Mouse (Mus musculus) CH12.LX (cell line): ENCODE results near the gene Ulk4. TPM values are rescaled to one million over a fixed set of nuclear protein-coding genes. Genes with fewer than 3 reads are reported as not detected.
A peak's percentile ranks its signal among the peaks of the same experiment; 100 is the strongest.

ENCODE experiments used
- DNase-seq: peaks from one replicate; pipeline ENCODE4 v3.0.0-alpha.2; 2013; ENCODE audit errors: extremely low read depth
- H3K27ac ChIP-seq: 2 replicates; pipeline ENCODE4 v1.5.1; 2012; ENCODE audit warnings: low read depth, mild to moderate bottlenecking, control low read depth, moderate library complexity; ENCODE audit not compliant: insufficient read depth
- H3K27me3 ChIP-seq: replicated peaks from 2 replicates; pipeline ENCODE3; 2012; ENCODE audit warnings: inconsistent platforms
- H3K36me3 ChIP-seq, 2 experiments: replicated peaks in 1 of 2; 2 replicates each; pipeline versions ENCODE3 to v1.6.1; 2012; ENCODE audit warnings: inconsistent platforms in 1 of 2, low read length in 1 of 2, mild to moderate bottlenecking in 1 of 2, mixed read lengths in 1 of 2, moderate library complexity in 1 of 2; ENCODE audit not compliant: control insufficient read depth in 1 of 2, insufficient read depth in 1 of 2
- H3K4me1 ChIP-seq, 2 experiments: 2 replicates each; pipeline ENCODE4 v1.6.1; 2012; ENCODE audit warnings: inconsistent platforms in 1 of 2, moderate library complexity in 1 of 2; ENCODE audit not compliant: insufficient read depth in 2 of 2, control insufficient read depth in 1 of 2
- H3K4me2 ChIP-seq: 2 replicates; pipeline ENCODE4 v1.6.1; 2012; ENCODE audit warnings: low read depth, mild to moderate bottlenecking, control low read depth; ENCODE audit not compliant: poor library complexity, insufficient read depth, severe bottlenecking
- H3K4me3 ChIP-seq, 3 experiments: fragments of 150-350 bp in 1 of 3; sonication (generic) in 1 of 3; replicated peaks in 1 of 3; 2 replicates each; pipeline versions ENCODE3 to v1.5.1; 2011 to 2012; ENCODE audit warnings: low read depth in 2 of 3, low read length in 2 of 3, mild to moderate bottlenecking in 2 of 3, moderate library complexity in 2 of 3, control low read depth in 1 of 3, improper control_type of control experiment in 1 of 3, inconsistent platforms in 1 of 3, mixed read lengths in 1 of 3; ENCODE audit not compliant: poor library complexity in 1 of 3
- H3K79me2 ChIP-seq: replicated peaks from 2 replicates; pipeline ENCODE4 v1.6.1; 2012; ENCODE audit warnings: mild to moderate bottlenecking, moderate library complexity; ENCODE audit not compliant: control insufficient read depth, poor library complexity, insufficient read depth, severe bottlenecking; ENCODE audit errors: extremely low read depth
- H3K9ac ChIP-seq: 2 replicates; pipeline ENCODE4 v1.6.1; 2012; ENCODE audit warnings: low read depth, mild to moderate bottlenecking, control low read depth, moderate library complexity; ENCODE audit not compliant: insufficient read depth
- H3K9me3 ChIP-seq: replicated peaks from 2 replicates; pipeline ENCODE3; 2012; ENCODE audit warnings: low read length, inconsistent platforms, mixed read lengths
- BHLHE40 ChIP-seq: IDR thresholded peaks from 2 replicates; pipeline ENCODE4 v1.6.1; 2011; ENCODE audit warnings: mild to moderate bottlenecking, low read depth, low read length, improper control_type of control experiment
- CHD1 ChIP-seq: IDR thresholded peaks from 2 replicates; pipeline ENCODE4 v1.6.1; 2012; ENCODE audit warnings: low read depth, low read length, improper control_type of control experiment, inconsistent platforms
- CHD2 ChIP-seq: IDR thresholded peaks from 2 replicates; pipeline ENCODE4 v1.6.1; 2011; ENCODE audit warnings: low read length, improper control_type of control experiment
- CTCF ChIP-seq, 2 experiments: IDR thresholded peaks in 1 of 2; conservative IDR thresholded peaks in 1 of 2; 2 replicates each; pipeline ENCODE4 v1.5.1; 2011 to 2012; ENCODE audit warnings: low read depth in 2 of 2, low read length in 2 of 2, improper control_type of control experiment in 1 of 2, inconsistent platforms in 1 of 2, mild to moderate bottlenecking in 1 of 2, moderate library complexity in 1 of 2
- E2F4 ChIP-seq: IDR thresholded peaks from 2 replicates; pipeline ENCODE4 v1.6.1; 2011; ENCODE audit warnings: low read depth, low read length, improper control_type of control experiment; ENCODE audit not compliant: insufficient replicate concordance
- ELF1 ChIP-seq: IDR thresholded peaks from 2 replicates; pipeline ENCODE4 v1.6.1; 2014; ENCODE audit warnings: low read depth, mild to moderate bottlenecking, inconsistent platforms, low read length, improper control_type of control experiment
- EP300 ChIP-seq: IDR thresholded peaks from 2 replicates; pipeline ENCODE4 v1.6.1; 2011; ENCODE audit warnings: low read length, improper control_type of control experiment
- ETS1 ChIP-seq: conservative IDR thresholded peaks from 2 replicates; pipeline ENCODE4 v1.6.1; 2012; ENCODE audit warnings: low read depth, mild to moderate bottlenecking, inconsistent platforms, low read length, improper control_type of control experiment, moderate library complexity
- GABPA ChIP-seq: IDR thresholded peaks from 2 replicates; pipeline ENCODE4 v1.6.1; 2012; ENCODE audit warnings: low read depth, low read length, improper control_type of control experiment, inconsistent platforms; ENCODE audit not compliant: insufficient replicate concordance
- HCFC1 ChIP-seq: IDR thresholded peaks from 2 replicates; pipeline ENCODE4 v1.6.1; 2012; ENCODE audit warnings: low read depth, mild to moderate bottlenecking, inconsistent platforms, low read length, improper control_type of control experiment
- KAT2A ChIP-seq: IDR thresholded peaks from 2 replicates; pipeline ENCODE4 v1.6.1; 2012; ENCODE audit warnings: low read length, improper control_type of control experiment, inconsistent platforms; ENCODE audit not compliant: insufficient replicate concordance
- MAX ChIP-seq: IDR thresholded peaks from 2 replicates; pipeline ENCODE4 v1.6.1; 2011; ENCODE audit warnings: low read length, improper control_type of control experiment
- MAZ ChIP-seq: IDR thresholded peaks from 2 replicates; pipeline ENCODE4 v1.6.1; 2012; ENCODE audit warnings: low read depth, mild to moderate bottlenecking, inconsistent platforms, low read length, improper control_type of control experiment, moderate library complexity
- MEF2A ChIP-seq: IDR thresholded peaks from 2 replicates; pipeline ENCODE4 v1.6.1; 2014; ENCODE audit warnings: low read depth, mild to moderate bottlenecking, inconsistent platforms, low read length, improper control_type of control experiment, borderline replicate concordance
- MXI1 ChIP-seq: IDR thresholded peaks from 2 replicates; pipeline ENCODE4 v1.6.1; 2011; ENCODE audit warnings: mild to moderate bottlenecking, low read depth, low read length, improper control_type of control experiment
- MYC ChIP-seq: IDR thresholded peaks from 2 replicates; pipeline ENCODE4 v1.6.1; 2011; ENCODE audit warnings: low read depth, mild to moderate bottlenecking, improper control_type of control experiment, low read length
- NELFE ChIP-seq: IDR thresholded peaks from 2 replicates; pipeline ENCODE4 v1.6.1; 2011; ENCODE audit warnings: low read depth, low read length, improper control_type of control experiment
- NRF1 ChIP-seq: IDR thresholded peaks from 2 replicates; pipeline ENCODE4 v1.6.1; 2014; ENCODE audit warnings: low read depth, mild to moderate bottlenecking, inconsistent platforms, low read length, improper control_type of control experiment, moderate library complexity
- POLR2A ChIP-seq: IDR thresholded peaks from 2 replicates; pipeline ENCODE4 v1.6.1; 2011; ENCODE audit warnings: low read depth, mild to moderate bottlenecking, improper control_type of control experiment, low read length
- POLR2AphosphoS2 ChIP-seq: IDR thresholded peaks from 2 replicates; pipeline ENCODE4 v1.6.1; 2011; ENCODE audit warnings: low read depth, low read length, improper control_type of control experiment
- RAD21 ChIP-seq: IDR thresholded peaks from 2 replicates; pipeline ENCODE4 v1.6.1; 2011; ENCODE audit warnings: low read depth, mild to moderate bottlenecking, low read length, improper control_type of control experiment, moderate library complexity
- RCOR1 ChIP-seq: conservative IDR thresholded peaks from 2 replicates; pipeline ENCODE4 v1.6.1; 2012; ENCODE audit warnings: low read depth, mild to moderate bottlenecking, inconsistent platforms, low read length, improper control_type of control experiment
- SMC3 ChIP-seq: IDR thresholded peaks from 2 replicates; pipeline ENCODE4 v1.6.1; 2011; ENCODE audit warnings: low read depth, low read length, improper control_type of control experiment
- TBP ChIP-seq: conservative IDR thresholded peaks from 2 replicates; pipeline ENCODE4 v1.6.1; 2011; ENCODE audit warnings: low read depth, low read length, improper control_type of control experiment
- TCF12 ChIP-seq: IDR thresholded peaks from 2 replicates; pipeline ENCODE4 v1.6.1; 2014; ENCODE audit warnings: low read depth, mild to moderate bottlenecking, inconsistent platforms, low read length, improper control_type of control experiment
- UBTF ChIP-seq: IDR thresholded peaks from 2 replicates; pipeline ENCODE4 v1.6.1; 2012; ENCODE audit warnings: low read depth, mild to moderate bottlenecking, inconsistent platforms, low read length, improper control_type of control experiment, moderate library complexity
- USF1 ChIP-seq: IDR thresholded peaks from 2 replicates; pipeline ENCODE4 v1.6.1; 2014; ENCODE audit warnings: low read depth, mild to moderate bottlenecking, inconsistent platforms, low read length, improper control_type of control experiment
- USF2 ChIP-seq: conservative IDR thresholded peaks from 2 replicates; pipeline ENCODE4 v1.6.1; 2011; ENCODE audit warnings: low read depth, low read length, improper control_type of control experiment
- ZC3H11A ChIP-seq: IDR thresholded peaks from 2 replicates; pipeline ENCODE4 v1.6.1; 2012; ENCODE audit warnings: low read depth, mild to moderate bottlenecking, inconsistent platforms, low read length, improper control_type of control experiment
- ZMIZ1 ChIP-seq: IDR thresholded peaks from 2 replicates; pipeline ENCODE4 v1.6.1; 2012; ENCODE audit warnings: low read depth, mild to moderate bottlenecking, inconsistent platforms, low read length, improper control_type of control experiment
- ZNF384 ChIP-seq: IDR thresholded peaks from 2 replicates; pipeline ENCODE4 v1.6.1; 2012; ENCODE audit warnings: low read depth, low read length, improper control_type of control experiment, inconsistent platforms
- dilution Hi-C: fragments of 300-500 bp; cut with MboI; formaldehyde crosslinking; loops from 2 replicates; pipeline ENCODE4 v1.14.3; 2020; ENCODE audit warnings: low sequenced_read_pairs; ENCODE audit not compliant: extremely low pct_unique_long_range_greater_than_20kb, extremely low pct_ligation_motif_present
- in situ Hi-C: fragments of 300-500 bp; cut with MboI; formaldehyde crosslinking; loops from 3 replicates; pipeline ENCODE4 v1.14.3; 2019; ENCODE audit warnings: low sequenced_read_pairs, low pct_ligation_motif_present, low pct_unique_long_range_greater_than_20kb, mixed read lengths
- polyA plus RNA-seq: library from polyadenylated mRNA; unstranded; fragments of >175 nt; gene quantifications from 2 replicates; pipeline ENCODE4 v1.2.1, GENCODE M21; 2012; ENCODE audit warnings: low read depth; ENCODE audit not compliant: insufficient read length
- total RNA-seq, 2 experiments: library from RNA; depleted of rRNA; stranded (reverse); fragments of 300-350 nt in 1 of 2; fragments of >200 nt in 1 of 2; gene quantifications; 2 replicates each; pipeline ENCODE4 v1.2.3; 2012 to 2014

Ulk4 gene
- total and polyA plus RNA-seq, 3 experiments = 1.6 to 25.8 (median 18.5) TPM

GRCm38 (mm10) chr9:120940858-120941257 lies 336.1 kb downstream of the Ulk4 start:
- TF ChIP-seq POLR2A (no peak), ZMIZ1 (no peak), E2F4 (no peak), TCF12 (no peak), ZNF384 (no peak), CHD2 (no peak), MXI1 (no peak), KAT2A (no peak), MEF2A (no peak), HCFC1 (no peak), CTCF (conservative IDR thresholded peaks at IDR 0.05 in 1 of 2, IDR thresholded peaks at IDR 0.05 in 1 of 2; ENCODE audit: low read depth in 2 of 2, low read length in 2 of 2) (no peak)
- Histone ChIP-seq H3K27me3 (no peaks in the 10 kb centered on the region), H3K9ac (no peak overlapping the region), H3K9me3 (no peaks in the 10 kb centered on the region), H3K36me3 (peaks cover 3 to 73% of the 10 kb centered on the region in 2 experiments), H3K27ac (no peak overlapping the region), H3K4me2 (no peak overlapping the region), H3K4me3 (no peak overlapping the region), H3K79me2 (peaks cover 99% of the 10 kb centered on the region), H3K4me1 (peaks cover 13 to 99% of the 10 kb centered on the region in 2 experiments)
- dilution Hi-C loops (no loop called here), in situ Hi-C loops (no loop called here)
- DNase-seq = no peak

GRCm38 (mm10) chr9:120936351-120936750 lies 340.6 kb downstream of the Ulk4 start:
- dilution Hi-C loops = no loop called here
- Histone ChIP-seq H3K9ac (no peak overlapping the region; the same call in 1 of the 2 replicates), H3K4me1 (peaks cover 0 to 66% of the 10 kb centered on the region in 2 experiments; a peak in 2 of 4 replicates), H3K4me2 (peak overlapping the region; percentile 98; the same call in 1 of the 2 replicates), H3K79me2 (peaks cover 78% of the 10 kb centered on the region), H3K36me3 (peaks cover 3 to 43% of the 10 kb centered on the region in 2 experiments), H3K9me3 (no peaks in the 10 kb centered on the region), H3K27ac (no peak overlapping the region), H3K4me3 (peak overlapping the region in 2 of 3 experiments; percentile 81 to 89), H3K27me3 (no peaks in the 10 kb centered on the region)
- peak; percentile 62 for DNase-seq
- in situ Hi-C loops = no loop called here
- no peak for TF ChIP-seq TBP
- TF ChIP-seq USF1 = no peak
- no peak for TF ChIP-seq NELFE
- TF ChIP-seq MAZ = no peak
- TF ChIP-seq RCOR1 = no peak
- TF ChIP-seq NRF1 = no peak
- TF ChIP-seq ZC3H11A = no peak
- peak; percentile 32 for TF ChIP-seq RAD21
- peak; percentile 59 for TF ChIP-seq SMC3
- TF ChIP-seq ETS1 = no peak
- TF ChIP-seq CTCF (conservative IDR thresholded peaks at IDR 0.05 in 1 of 2, IDR thresholded peaks at IDR 0.05 in 1 of 2; ENCODE audit: low read depth in 2 of 2, low read length in 2 of 2) = peak; percentile 24 to 73; a peak in 2 of 4 replicates
- no peak for TF ChIP-seq E2F4
- no peak for TF ChIP-seq MYC
- no peak for TF ChIP-seq ZMIZ1
- no peak for TF ChIP-seq UBTF
- no peak for TF ChIP-seq POLR2AphosphoS2
- no peak for TF ChIP-seq BHLHE40
- no peak for TF ChIP-seq MAX
- TF ChIP-seq GABPA = no peak
- 0 out of 2 replicates have a peak, but pooled peaks have one; percentile 39 for TF ChIP-seq MXI1
- TF ChIP-seq CHD1 = no peak
- TF ChIP-seq MEF2A = no peak
- no peak for TF ChIP-seq POLR2A
- no peak for TF ChIP-seq TCF12
- no peak for TF ChIP-seq USF2
- no peak for TF ChIP-seq HCFC1
- no peak for TF ChIP-seq EP300
- no peak for TF ChIP-seq KAT2A
- TF ChIP-seq ELF1 = no peak
